Mouse (Mus musculus): ENCODE measurements around the gene Cbx5.

GRCm38 (mm10) chr15:103280817-103281464 lies 41.3 kb upstream of the Cbx5 start:
- TF ChIP-seq CTCF (IDR thresholded peaks at IDR 0.05; ENCODE audit: insufficient read depth, low read depth, low read length) (no peak), POLR2A (IDR thresholded peaks at IDR 0.05; ENCODE audit: insufficient read depth, low read depth, low read length) (no peak)

All from olfactory bulb, adult 2 months (tissue).